Mouse (Mus musculus) forebrain, embryonic 10.5 days (tissue): ENCODE measurements around the gene Apoc4. TPM values are rescaled to one million over a fixed set of nuclear protein-coding genes. Genes with fewer than 3 reads are reported as not detected.

Source experiments
- DNase-seq: peaks from one replicate; pipeline ENCODE4 v3.0.0-alpha.2; 2017; ENCODE audit warnings: low spot score; ENCODE audit errors: extremely low spot score
- H3K27ac ChIP-seq: fragments of 300-500 bp; sonication (generic); 2 replicates; pipeline ENCODE4 v1.5.1; 2016; ENCODE audit warnings: mild to moderate bottlenecking
- H3K27me3 ChIP-seq: fragments of 300-500 bp; sonication (generic); 2 replicates; pipeline ENCODE4 v1.6.1; 2016; ENCODE audit warnings: mild to moderate bottlenecking; ENCODE audit not compliant: poor library complexity, severe bottlenecking
- H3K36me3 ChIP-seq: fragments of 300-500 bp; sonication (generic); replicated peaks from 2 replicates; pipeline ENCODE4 v1.6.1; 2016; ENCODE audit warnings: mild to moderate bottlenecking, moderate library complexity
- H3K4me1 ChIP-seq: fragments of 300-500 bp; sonication (generic); 2 replicates; pipeline ENCODE4 v1.6.1; 2016
- H3K4me3 ChIP-seq: fragments of 300-500 bp; sonication (generic); 2 replicates; pipeline ENCODE4 v1.5.1; 2016; ENCODE audit warnings: mild to moderate bottlenecking, moderate library complexity
- H3K9me3 ChIP-seq: fragments of 300-500 bp; sonication (generic); 2 replicates; pipeline ENCODE4 v1.6.1; 2016; ENCODE audit warnings: mild to moderate bottlenecking, moderate library complexity
- WGBS: fragments of 180-500 bp; shearing (Covaris S2); methylation state at CpG from one replicate; pipeline ENCODE4 v1.1.7; 2016; 5-methylcytosine and 5-hydroxymethylcytosine counted together
- polyA plus RNA-seq: library from polyadenylated mRNA; unstranded; fragments of >200 nt; fragmentation: Nextera tagmentation; extraction: Ambion mirVana; gene quantifications from 2 replicates; pipeline ENCODE4 v1.2.1, GENCODE M21; 2016

The Apoc4 gene
- polyA plus RNA-seq, 1 experiment from 2014 or later: not detected

- Histone ChIP-seq H3K4me1 (peaks cover 6% of the 10 kb centered on the region; the same call in 1 of the 2 replicates), H3K27ac (no peak overlapping the region), H3K4me3 (no peak overlapping the region), H3K27me3 (no peaks in the 10 kb centered on the region), H3K9me3 (no peaks in the 10 kb centered on the region; the same call in 1 of the 2 replicates), H3K36me3 (no peaks in the 10 kb centered on the region)
- WGBS: 70% methylated on average over 4 of the region's 4 CpGs
- DNase-seq: no peak
Measured at GRCm38 (mm10) chr7:19685374-19685773, 4.1 kb upstream of the Apoc4 start.

- Histone ChIP-seq H3K27ac (no peak overlapping the region), H3K9me3 (no peaks in the 10 kb centered on the region), H3K4me1 (peaks cover 6% of the 10 kb centered on the region; the same call in 1 of the 2 replicates), H3K36me3 (no peaks in the 10 kb centered on the region), H3K27me3 (no peaks in the 10 kb centered on the region), H3K4me3 (no peak overlapping the region)
- 91% methylated on average over 6 of the region's 6 CpGs for WGBS
- DNase-seq: no peak
Measured at GRCm38 (mm10) chr7:19683771-19684201, 2.5 kb upstream of the Apoc4 start.

- Histone ChIP-seq H3K27me3 (no peaks in the 10 kb centered on the region), H3K4me1 (peaks cover 6% of the 10 kb centered on the region; the same call in 1 of the 2 replicates), H3K27ac (no peak overlapping the region), H3K36me3 (no peaks in the 10 kb centered on the region), H3K4me3 (no peak overlapping the region), H3K9me3 (no peaks in the 10 kb centered on the region)
- no peak for DNase-seq
- WGBS: 80% methylated on average over 3 of the region's 3 CpGs
Measured at GRCm38 (mm10) chr7:19682979-19683378, 1.7 kb upstream of the Apoc4 start.

- H3K9me3 ChIP-seq: no peaks in the 10 kb centered on the region
- no peaks in the 10 kb centered on the region for H3K4me1 ChIP-seq
- no peak overlapping the region for H3K4me3 ChIP-seq
- 82% methylated on average over 2 of the region's 2 CpGs for WGBS
- no peaks in the 10 kb centered on the region for H3K27me3 ChIP-seq
- no peak for DNase-seq
- H3K27ac ChIP-seq: no peak overlapping the region
- no peaks in the 10 kb centered on the region for H3K36me3 ChIP-seq
Measured at GRCm38 (mm10) chr7:19680702-19681101, 577 bp downstream of the Apoc4 start.

GRCm38 (mm10) chr7:19678901-19679300 is 2.4 kb downstream of the Apoc4 start:
- Histone ChIP-seq H3K4me1 (no peaks in the 10 kb centered on the region), H3K36me3 (no peaks in the 10 kb centered on the region), H3K4me3 (no peak overlapping the region), H3K27me3 (no peaks in the 10 kb centered on the region), H3K27ac (no peak overlapping the region), H3K9me3 (no peaks in the 10 kb centered on the region)
- no peak for DNase-seq
- 90% methylated on average over 3 of the region's 3 CpGs for WGBS

- no peak for DNase-seq
- no peaks in the 10 kb centered on the region for H3K4me1 ChIP-seq
- H3K9me3 ChIP-seq: no peaks in the 10 kb centered on the region
- WGBS: 84% methylated on average over 8 of the region's 8 CpGs
- H3K27ac ChIP-seq: no peak within 1 kb of the TSS
- no peaks in the 10 kb centered on the region for H3K36me3 ChIP-seq
- no peak within 1 kb of the TSS for H3K4me3 ChIP-seq
- no peaks in the 10 kb centered on the region for H3K27me3 ChIP-seq
Measured at GRCm38 (mm10) chr7:19677872-19678271, 3.4 kb downstream of the Apoc4 start, which contains the start of gene Apoc2. TSS of gene Apoc2 (minus strand) at chr7:19677941.

- no peaks in the 10 kb centered on the region for H3K27me3 ChIP-seq
- WGBS: 79% methylated on average over 1 of the region's 1 CpGs
- H3K4me3 ChIP-seq: no peak overlapping the region
- no peaks in the 10 kb centered on the region for H3K36me3 ChIP-seq
- H3K4me1 ChIP-seq: no peaks in the 10 kb centered on the region
- no peaks in the 10 kb centered on the region for H3K9me3 ChIP-seq
- no peak overlapping the region for H3K27ac ChIP-seq
- DNase-seq: no peak
Measured at GRCm38 (mm10) chr7:19676662-19677061, 4.6 kb downstream of the Apoc4 start.

- Histone ChIP-seq H3K9me3 (no peaks in the 10 kb centered on the region), H3K36me3 (no peaks in the 10 kb centered on the region)
- WGBS: 84% methylated on average over 10 of the region's 10 CpGs
Measured at GRCm38 (mm10) chr7:19675824-19676223, 5.5 kb downstream of the Apoc4 start.

GRCm38 (mm10) chr7:19673083-19673699 is 8.1 kb downstream of the Apoc4 start:
- WGBS: 70% methylated on average over 14 of the region's 14 CpGs
- Histone ChIP-seq H3K4me1 (peaks cover 7% of the 10 kb centered on the region), H3K4me3 (no peak overlapping the region), H3K36me3 (no peaks in the 10 kb centered on the region), H3K9me3 (no peaks in the 10 kb centered on the region), H3K27ac (no peak overlapping the region), H3K27me3 (no peaks in the 10 kb centered on the region)
- DNase-seq: no peak

More at GRCm38 (mm10) chr7:19675824-19676223, 5.5 kb downstream of the Apoc4 start:
- H3K4me1 ChIP-seq: no peaks in the 10 kb centered on the region
- no peak overlapping the region for H3K27ac ChIP-seq
- no peak for DNase-seq
- no peaks in the 10 kb centered on the region for H3K27me3 ChIP-seq
- no peak overlapping the region for H3K4me3 ChIP-seq

GRCm38 (mm10) chr7:19671511-19671910 is 9.8 kb downstream of the Apoc4 start:
- Histone ChIP-seq H3K27ac (no peak overlapping the region), H3K27me3 (no peaks in the 10 kb centered on the region), H3K36me3 (no peaks in the 10 kb centered on the region), H3K4me1 (peaks cover 7% of the 10 kb centered on the region), H3K4me3 (no peak overlapping the region), H3K9me3 (no peaks in the 10 kb centered on the region)
- no peak for DNase-seq
- 77% methylated on average over 10 of the region's 10 CpGs for WGBS

- 12% methylated on average over 10 of the region's 10 CpGs for WGBS
- Histone ChIP-seq H3K36me3 (no peaks in the 10 kb centered on the region), H3K27ac (peak overlapping the region; percentile 80), H3K27me3 (no peaks in the 10 kb centered on the region), H3K4me1 (peaks cover 19% of the 10 kb centered on the region), H3K9me3 (no peaks in the 10 kb centered on the region), H3K4me3 (peak overlapping the region; percentile 30)
- DNase-seq: peak; percentile 86
Measured at GRCm38 (mm10) chr7:19668947-19669721, 12.1 kb downstream of the Apoc4 start.

- H3K27me3 ChIP-seq: no peaks in the 10 kb centered on the region
- 90% methylated on average over 2 of the region's 2 CpGs for WGBS
- no peak overlapping the region for H3K4me3 ChIP-seq
- no peak overlapping the region for H3K27ac ChIP-seq
- DNase-seq: no peak
- peaks cover 28% of the 10 kb centered on the region for H3K4me1 ChIP-seq
- no peaks in the 10 kb centered on the region for H3K9me3 ChIP-seq
- H3K36me3 ChIP-seq: peaks cover 4% of the 10 kb centered on the region
Measured at GRCm38 (mm10) chr7:19667434-19667833, 13.8 kb downstream of the Apoc4 start.

GRCm38 (mm10) chr7:19666750-19667149 is 14.5 kb downstream of the Apoc4 start:
- DNase-seq: no peak
- no peak overlapping the region for H3K4me3 ChIP-seq
- no peaks in the 10 kb centered on the region for H3K9me3 ChIP-seq
- peaks cover 28% of the 10 kb centered on the region for H3K4me1 ChIP-seq
- WGBS: 62% methylated on average over 3 of the region's 3 CpGs
- H3K27me3 ChIP-seq: no peaks in the 10 kb centered on the region
- H3K27ac ChIP-seq: no peak overlapping the region
- H3K36me3 ChIP-seq: peaks cover 11% of the 10 kb centered on the region
